Mouse (Mus musculus) hindlimb bud, embryonic 11.5 days (tissue): ENCODE data around the gene Fam171b.

Experiments
- DNase-seq: peaks from one replicate; pipeline ENCODE4 v3.0.0-alpha.2; 2012; ENCODE audit warnings: low read depth, low spot score; ENCODE audit errors: extremely low spot score

Gene Fam171b

DNA sequence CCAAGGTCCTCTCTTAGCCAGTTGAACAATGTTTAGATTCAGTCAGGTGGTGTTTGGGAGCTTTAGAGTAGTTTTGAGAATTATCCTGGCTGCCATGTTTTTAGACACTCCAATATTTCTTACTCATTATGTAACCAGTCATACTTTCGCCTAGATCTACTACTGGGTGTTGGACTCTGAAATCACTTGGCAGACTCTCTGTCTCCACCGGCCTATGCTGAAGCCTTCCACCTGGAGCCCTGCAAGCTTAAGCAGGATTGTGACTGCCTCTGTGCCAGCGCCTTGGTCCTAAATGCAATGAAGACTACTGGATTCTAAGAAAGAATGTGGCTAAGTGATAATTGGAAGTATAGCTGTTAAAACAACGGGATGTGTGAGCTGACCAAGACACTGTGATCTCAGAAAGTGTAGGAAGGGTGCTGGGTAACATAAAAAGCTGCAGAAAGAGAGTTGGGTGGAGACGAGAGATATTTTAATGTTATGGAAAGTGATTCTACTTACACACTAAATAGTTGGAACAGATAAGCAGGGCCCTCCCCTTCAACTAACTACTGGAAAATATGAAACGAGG is 71.5 kb downstream of the Fam171b start:
- no peak for DNase-seq

DNA sequence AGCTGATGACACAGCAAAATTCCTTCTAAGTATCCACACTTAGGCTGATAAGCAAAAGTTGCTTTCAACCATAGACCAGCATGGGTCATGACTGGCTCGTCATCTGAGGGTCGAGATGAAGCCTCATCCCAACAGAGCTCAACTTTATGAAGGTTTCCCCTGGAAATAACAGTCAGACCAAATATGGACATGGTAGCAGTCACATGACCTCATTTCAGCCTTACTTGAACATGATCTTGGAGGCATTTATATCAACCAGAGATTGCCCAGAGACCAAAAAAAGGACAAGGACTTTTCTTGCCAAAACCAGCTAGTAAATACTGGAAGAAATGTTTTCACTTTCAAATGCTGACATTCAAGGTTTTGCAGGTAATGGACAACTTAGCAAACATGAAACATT is 81.3 kb downstream of the Fam171b start:
- DNase-seq: no peak

DNA sequence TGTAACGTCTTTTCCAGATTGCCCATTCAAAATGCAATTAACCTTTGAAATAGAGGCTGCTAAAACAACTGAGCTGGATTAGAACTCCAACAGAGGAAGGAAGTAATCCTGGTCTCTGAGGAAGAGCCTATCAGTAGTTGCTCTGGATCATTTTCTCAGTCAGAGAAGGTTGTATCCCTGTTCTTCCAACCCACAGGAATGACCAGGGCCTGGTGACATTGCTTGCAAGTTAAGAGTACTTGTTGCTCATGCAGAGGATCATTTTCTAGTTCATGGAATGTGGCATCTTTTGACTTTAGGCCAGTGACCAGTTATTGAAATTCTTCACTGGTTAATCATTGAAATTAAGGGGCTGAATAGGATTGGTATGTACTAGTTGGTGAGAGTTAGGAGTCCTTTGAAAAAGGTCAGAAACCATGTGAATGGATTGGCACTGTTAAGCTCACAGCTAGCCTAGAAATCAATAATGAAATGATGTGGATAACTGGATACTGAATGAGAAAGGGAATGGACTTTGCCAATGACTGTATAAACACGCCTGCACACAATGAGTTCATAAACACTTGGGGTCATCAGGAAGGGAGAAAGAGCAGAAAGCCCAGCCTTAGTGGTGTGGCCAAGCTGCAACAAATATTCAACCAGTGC is 89.6 kb downstream of the Fam171b start:
- DNase-seq: no peak

DNA sequence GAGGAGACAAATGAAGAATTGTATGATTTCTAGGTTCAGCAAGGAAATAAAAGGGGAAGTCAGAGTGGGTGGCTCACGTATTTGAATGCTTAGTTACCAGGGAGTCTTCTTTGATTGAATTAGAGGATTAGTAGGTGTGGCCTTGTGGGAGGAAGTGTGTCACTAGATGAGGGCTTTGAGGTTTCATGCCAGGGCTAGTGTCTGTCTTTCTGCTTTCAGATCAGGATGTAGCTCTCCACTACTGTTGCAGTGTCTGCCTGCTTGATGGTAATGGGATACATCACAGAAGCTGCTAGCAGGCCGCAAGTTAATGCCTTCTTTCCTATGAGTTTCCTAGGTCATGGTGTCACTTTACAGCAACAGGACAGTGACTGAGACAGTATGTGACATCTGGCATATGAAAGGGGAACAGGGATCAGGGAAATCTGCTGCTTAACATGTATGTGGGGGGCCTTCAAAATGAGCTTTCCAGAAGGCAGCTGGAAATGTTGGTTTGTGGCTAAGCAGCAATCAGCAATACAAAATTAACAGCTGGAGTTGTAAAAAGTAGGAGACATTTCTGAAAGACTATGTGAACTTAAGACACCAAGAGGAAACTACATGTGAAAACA is 117.1 kb downstream of the Fam171b start:
- DNase-seq: no peak
